Mouse (Mus musculus): Measurements from ENCODE around the gene B4galt1. TPM values are rescaled to one million over a fixed set of nuclear protein-coding genes. Genes with fewer than 3 reads are reported as not detected.

Gene B4galt1
- polyA plus RNA-seq, 1 experiment from 2014 or later, result 14.0 TPM

DNA sequence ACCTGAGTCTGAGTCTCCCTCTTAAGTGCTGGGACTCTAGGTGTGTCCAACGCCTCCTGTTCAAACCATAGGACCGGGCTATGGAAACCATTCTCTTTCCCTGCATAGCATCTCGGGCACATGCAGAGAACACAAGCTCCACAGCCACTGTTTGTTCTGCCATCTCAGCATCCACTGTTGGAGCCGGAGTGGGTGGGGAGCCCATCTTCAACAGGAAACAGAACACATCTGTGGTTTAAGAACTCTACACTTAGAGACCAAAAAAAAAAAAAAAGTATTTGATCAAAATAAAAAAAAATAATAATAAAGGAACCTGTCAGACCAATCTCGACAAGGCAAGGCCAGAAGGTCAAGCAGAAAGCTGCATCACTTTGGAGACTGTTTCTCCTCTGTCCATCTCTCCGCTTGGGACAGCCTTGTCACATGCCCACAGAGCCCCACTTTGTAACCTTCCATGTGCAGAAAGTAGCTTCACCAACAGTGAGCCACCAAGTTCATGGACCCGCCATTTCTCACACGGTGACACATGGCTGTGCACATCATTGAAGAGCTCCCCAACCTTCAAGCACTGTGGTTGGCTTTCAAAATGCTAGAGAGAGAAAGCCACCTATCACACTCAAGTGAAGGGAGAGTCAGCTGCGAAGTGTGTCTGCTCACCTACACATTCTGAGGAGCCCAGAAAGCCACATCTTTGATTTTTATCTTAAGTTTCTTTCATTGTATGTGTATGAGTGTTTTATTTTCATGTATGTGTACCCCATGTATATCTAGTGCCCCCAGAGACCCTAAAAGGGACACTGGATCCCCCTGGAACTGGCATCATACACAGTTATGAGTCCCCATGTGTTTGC lies 20.2 kb downstream of the B4galt1 start:
- H3K4me3 ChIP-seq (replicated peaks), result no peak overlapping the region
- H3K9ac ChIP-seq, result no peak overlapping the region
- H3K4me1 ChIP-seq, result peaks cover 13% of the 10 kb centered on the region
- H3K36me3 ChIP-seq (replicated peaks), result no peaks in the 10 kb centered on the region
- no peak for ATAC-seq (ENCODE audit: low FRiP score)
- H3K27ac ChIP-seq, result no peak overlapping the region
- no peaks in the 10 kb centered on the region for H3K9me3 ChIP-seq
- no peaks in the 10 kb centered on the region for H3K27me3 ChIP-seq
- H3K4me2 ChIP-seq, result no peak overlapping the region
- 95% methylated on average over 9 of the region's 9 CpGs for WGBS

DNA sequence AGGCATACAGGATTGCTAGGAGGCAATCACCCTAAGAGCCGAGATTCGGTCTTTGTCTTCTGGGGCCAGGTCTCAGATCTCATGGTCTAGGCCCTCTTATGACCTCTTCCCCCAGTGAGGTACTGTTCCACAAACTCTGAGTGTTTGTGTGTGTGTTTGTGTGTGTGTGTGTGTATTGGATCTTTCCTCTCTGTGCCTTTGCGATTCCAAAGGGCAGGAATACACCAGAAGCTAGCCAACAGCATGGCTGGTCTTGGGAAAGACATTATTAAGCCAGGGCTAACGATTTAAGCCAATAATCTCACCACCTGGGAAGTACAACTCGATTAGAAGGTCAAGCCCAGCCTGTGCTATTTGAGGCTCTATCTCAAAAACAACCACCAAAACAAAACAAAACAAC lies 23.3 kb downstream of the B4galt1 start:
- no peak overlapping the region for H3K4me3 ChIP-seq (replicated peaks)
- no peak overlapping the region for H3K9ac ChIP-seq
- no peaks in the 10 kb centered on the region for H3K4me1 ChIP-seq
- H3K36me3 ChIP-seq (replicated peaks), result no peaks in the 10 kb centered on the region
- no peaks in the 10 kb centered on the region for H3K9me3 ChIP-seq
- H3K27ac ChIP-seq, result no peak overlapping the region
- no peak for ATAC-seq (ENCODE audit: low FRiP score)
- no peak overlapping the region for H3K4me2 ChIP-seq
- 85% methylated on average over 5 of the region's 5 CpGs for WGBS
- no peaks in the 10 kb centered on the region for H3K27me3 ChIP-seq

DNA sequence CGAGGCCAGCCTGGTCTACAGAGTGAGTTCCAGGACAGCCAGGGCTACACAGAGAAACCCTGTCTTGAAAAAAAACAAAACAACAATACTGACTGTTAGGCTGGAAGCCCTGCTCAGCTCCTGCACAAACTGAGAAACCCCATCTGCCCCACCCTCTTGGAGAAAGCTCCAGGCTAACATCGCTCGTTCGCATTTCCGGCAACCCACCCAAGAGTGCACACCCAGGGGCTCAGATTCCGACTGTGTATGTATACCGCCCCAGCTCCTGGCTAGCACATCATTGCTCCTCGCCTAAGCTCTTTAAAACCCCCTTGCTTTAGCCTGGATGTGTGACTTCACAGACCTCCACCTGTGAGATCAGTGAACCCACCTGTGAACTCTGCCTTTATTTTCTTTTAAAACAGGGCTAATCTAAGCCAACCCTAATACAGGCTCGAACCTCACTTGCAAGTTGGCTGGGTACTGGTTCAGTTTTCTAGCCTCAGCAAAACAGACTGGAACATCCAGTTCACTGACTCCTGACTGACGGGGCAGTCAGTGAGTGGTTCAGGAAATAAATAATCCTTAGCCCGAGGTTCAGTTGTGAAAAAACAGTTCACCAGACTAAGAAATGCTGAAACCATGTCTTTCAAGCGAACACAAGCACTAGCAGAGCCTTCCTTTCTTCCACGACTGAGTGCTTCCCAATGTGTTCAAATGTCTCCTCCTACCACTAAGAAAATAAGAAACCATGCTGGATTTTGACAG lies 24.0 kb downstream of the B4galt1 start:
- no peaks in the 10 kb centered on the region for H3K36me3 ChIP-seq (replicated peaks)
- no peak overlapping the region for H3K9ac ChIP-seq
- 84% methylated on average over 13 of the region's 13 CpGs for WGBS
- H3K9me3 ChIP-seq, result no peaks in the 10 kb centered on the region
- no peak overlapping the region for H3K27ac ChIP-seq
- no peaks in the 10 kb centered on the region for H3K4me1 ChIP-seq
- no peak for ATAC-seq (ENCODE audit: low FRiP score)
- H3K4me2 ChIP-seq, result no peak overlapping the region
- H3K27me3 ChIP-seq, result no peaks in the 10 kb centered on the region
- H3K4me3 ChIP-seq (replicated peaks), result no peak overlapping the region

DNA sequence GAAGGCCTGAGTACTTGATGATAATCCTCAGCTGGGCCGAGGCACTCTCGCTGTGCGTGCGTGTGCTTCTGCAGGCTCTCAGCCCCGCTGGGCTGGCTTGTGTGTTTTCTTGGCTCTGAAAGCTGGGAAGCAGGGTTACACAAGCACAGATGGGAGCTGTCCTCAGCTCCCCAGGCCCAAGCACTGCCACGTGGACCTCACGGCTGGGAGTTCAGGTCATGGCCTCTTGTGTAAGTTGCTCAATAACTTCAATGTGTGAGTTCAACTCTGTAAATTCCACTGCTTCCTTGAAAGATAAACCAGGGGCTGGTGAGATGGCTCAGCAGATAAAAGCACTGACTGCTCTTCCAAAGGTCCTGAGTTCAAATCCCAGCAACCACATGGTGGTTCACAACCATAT lies 24.9 kb downstream of the B4galt1 start:
- Histone ChIP-seq H3K27ac (no peak overlapping the region), H3K27me3 (no peaks in the 10 kb centered on the region), H3K9me3 (no peaks in the 10 kb centered on the region), H3K4me3 (replicated peaks) (no peak overlapping the region), H3K9ac (no peak overlapping the region), H3K36me3 (replicated peaks) (no peaks in the 10 kb centered on the region), H3K4me1 (no peaks in the 10 kb centered on the region), H3K4me2 (no peak overlapping the region)
- 86% methylated on average over 7 of the region's 7 CpGs for WGBS
- ATAC-seq (ENCODE audit: low FRiP score), result no peak

DNA sequence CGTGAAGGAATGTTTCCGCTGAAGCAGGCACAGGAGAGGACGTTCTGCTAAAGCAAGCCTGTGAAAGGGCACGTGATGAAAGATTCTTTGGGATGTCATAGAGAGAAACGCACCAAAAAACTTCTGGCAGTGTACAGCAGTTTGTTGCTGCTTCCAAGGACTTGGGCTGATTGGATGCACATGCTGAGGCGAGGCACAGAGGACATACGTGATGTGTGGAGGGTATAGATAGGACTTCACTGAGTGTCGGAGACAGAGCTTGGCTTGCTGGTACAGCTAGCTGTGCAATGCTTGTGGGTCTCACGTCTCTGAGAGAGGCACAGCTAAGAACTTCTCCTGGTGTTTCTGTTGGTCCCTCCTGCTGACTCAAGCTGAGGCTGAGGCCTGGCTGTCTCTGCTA lies 25.9 kb downstream of the B4galt1 start:
- no peak overlapping the region for H3K4me2 ChIP-seq
- no peak overlapping the region for H3K4me3 ChIP-seq (replicated peaks)
- no peak overlapping the region for H3K27ac ChIP-seq
- no peak overlapping the region for H3K9ac ChIP-seq
- no peaks in the 10 kb centered on the region for H3K27me3 ChIP-seq
- no peaks in the 10 kb centered on the region for H3K4me1 ChIP-seq
- H3K36me3 ChIP-seq (replicated peaks), result no peaks in the 10 kb centered on the region
- ATAC-seq (ENCODE audit: low FRiP score), result no peak
- H3K9me3 ChIP-seq, result no peaks in the 10 kb centered on the region
- WGBS, result 92% methylated on average over 9 of the region's 9 CpGs

DNA sequence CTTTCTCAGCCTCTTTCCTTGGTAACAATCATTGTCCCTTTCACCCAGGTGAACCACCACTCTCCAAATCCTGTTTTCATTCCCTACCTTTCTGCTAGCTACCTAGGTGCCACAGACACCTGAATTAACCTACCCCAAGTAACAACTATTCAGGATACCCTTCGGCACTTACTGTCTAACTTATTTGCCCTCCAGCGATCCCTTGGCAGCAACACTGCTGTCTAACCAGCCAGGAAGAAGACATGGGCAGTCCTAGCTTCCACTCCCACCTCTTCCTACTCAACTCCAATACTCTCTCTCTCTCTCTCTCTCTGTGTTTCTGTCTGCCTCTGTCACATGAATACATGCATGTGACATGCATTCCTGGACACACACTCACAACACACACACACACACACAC lies 27.0 kb downstream of the B4galt1 start:
- H3K27me3 ChIP-seq, result no peaks in the 10 kb centered on the region
- no peak overlapping the region for H3K27ac ChIP-seq
- no peaks in the 10 kb centered on the region for H3K4me1 ChIP-seq
- H3K9me3 ChIP-seq, result no peaks in the 10 kb centered on the region
- no peak overlapping the region for H3K9ac ChIP-seq
- no peak for ATAC-seq (ENCODE audit: low FRiP score)
- H3K4me3 ChIP-seq (replicated peaks), result no peak overlapping the region
- WGBS, result 95% methylated on average over 2 of the region's 2 CpGs
- no peaks in the 10 kb centered on the region for H3K36me3 ChIP-seq (replicated peaks)
- no peak overlapping the region for H3K4me2 ChIP-seq

DNA sequence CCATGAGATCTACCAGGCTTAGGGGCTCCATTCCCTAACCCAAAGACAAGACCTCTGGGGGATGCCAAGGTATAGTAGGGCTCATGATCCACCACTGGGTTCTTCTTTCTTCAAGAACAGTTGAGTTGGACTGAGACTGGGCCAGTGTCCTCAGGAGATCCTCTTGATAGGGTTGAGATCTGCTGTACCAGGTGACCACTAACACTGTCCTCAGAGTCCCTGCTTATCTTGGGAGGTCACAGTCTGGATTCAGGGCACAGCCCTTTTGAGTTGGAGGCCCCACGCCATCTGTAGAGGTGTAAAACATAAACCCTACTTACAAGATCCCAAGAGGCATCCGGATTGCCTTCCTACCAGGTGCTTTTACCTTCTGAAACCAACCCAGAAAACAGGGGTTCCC lies 27.8 kb downstream of the B4galt1 start:
- Histone ChIP-seq H3K9ac (no peak overlapping the region), H3K4me2 (no peak overlapping the region), H3K4me1 (no peaks in the 10 kb centered on the region), H3K4me3 (replicated peaks) (no peak overlapping the region), H3K36me3 (replicated peaks) (no peaks in the 10 kb centered on the region), H3K27ac (no peak overlapping the region), H3K9me3 (no peaks in the 10 kb centered on the region), H3K27me3 (no peaks in the 10 kb centered on the region)
- no peak for ATAC-seq (ENCODE audit: low FRiP score)
- WGBS, result 97% methylated on average over 2 of the region's 2 CpGs

DNA sequence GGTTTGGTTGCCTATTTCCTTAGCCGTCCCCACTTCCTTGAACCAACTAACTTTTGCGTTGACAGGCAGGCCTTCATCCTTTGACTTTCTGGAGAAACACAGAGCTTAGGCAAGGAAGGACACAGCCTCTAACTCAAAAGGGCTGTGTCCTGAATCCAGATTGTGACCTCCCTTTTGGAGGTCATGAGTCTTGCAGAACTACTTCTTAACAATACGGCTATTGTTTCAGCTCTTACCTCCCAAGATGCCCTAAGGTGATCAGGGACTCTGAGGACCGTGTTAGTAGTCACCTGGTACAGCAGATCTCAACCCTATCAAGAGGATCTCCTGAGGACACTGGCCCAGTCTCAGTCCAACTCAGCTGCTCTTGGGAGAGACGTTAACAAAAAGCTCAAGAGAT lies 28.7 kb downstream of the B4galt1 start:
- Histone ChIP-seq H3K4me2 (no peak overlapping the region), H3K9ac (no peak overlapping the region), H3K27ac (no peak overlapping the region), H3K4me1 (no peaks in the 10 kb centered on the region), H3K36me3 (replicated peaks) (no peaks in the 10 kb centered on the region), H3K4me3 (replicated peaks) (no peak overlapping the region), H3K9me3 (no peaks in the 10 kb centered on the region), H3K27me3 (no peaks in the 10 kb centered on the region)
- ATAC-seq (ENCODE audit: low FRiP score), result no peak
- 78% methylated on average over 5 of the region's 5 CpGs for WGBS

DNA sequence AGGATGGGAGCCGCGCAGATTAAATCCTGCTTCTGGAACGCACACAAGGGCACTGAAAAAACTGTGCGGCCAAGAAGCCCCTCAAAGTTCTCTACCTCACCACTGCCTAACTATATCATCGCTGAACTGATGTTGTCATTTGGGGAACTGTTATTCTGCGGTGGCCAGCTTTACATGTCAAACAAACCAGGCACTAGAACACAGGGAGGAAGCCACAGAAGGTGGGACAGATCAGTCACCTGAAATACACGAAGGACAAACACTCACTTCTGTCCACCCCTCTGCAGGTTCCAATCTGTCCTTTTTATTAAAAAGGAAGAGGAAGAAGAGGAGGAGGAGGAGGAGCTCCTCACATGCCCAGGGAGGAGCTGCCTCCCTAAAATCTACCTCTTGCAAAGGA lies 29.3 kb downstream of the B4galt1 start:
- Histone ChIP-seq H3K9me3 (no peaks in the 10 kb centered on the region), H3K27ac (no peak overlapping the region), H3K4me3 (replicated peaks) (no peak overlapping the region), H3K4me2 (no peak overlapping the region), H3K9ac (no peak overlapping the region), H3K4me1 (no peaks in the 10 kb centered on the region), H3K27me3 (no peaks in the 10 kb centered on the region), H3K36me3 (replicated peaks) (no peaks in the 10 kb centered on the region)
- 96% methylated on average over 7 of the region's 7 CpGs for WGBS
- ATAC-seq (ENCODE audit: low FRiP score), result no peak

DNA sequence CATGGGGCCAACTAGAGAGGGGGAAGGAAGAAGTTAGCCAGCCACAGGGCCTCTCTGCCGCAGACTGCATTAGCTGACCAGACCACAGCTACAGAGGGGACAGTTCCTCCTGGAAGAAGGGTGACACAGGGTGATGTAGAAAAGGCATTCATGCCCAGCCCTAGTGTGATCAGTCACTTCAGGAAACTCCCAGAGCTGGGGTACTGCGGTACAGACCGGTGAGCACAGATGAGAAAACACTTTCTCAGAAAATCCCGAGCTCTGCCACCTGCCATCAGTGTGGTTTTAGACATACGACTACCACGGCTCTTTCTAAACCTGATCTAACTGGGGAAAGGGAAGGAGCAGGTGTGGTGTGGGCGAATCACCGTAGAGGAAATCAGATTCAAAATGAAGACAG lies 30.1 kb downstream of the B4galt1 start:
- H3K9me3 ChIP-seq, result no peaks in the 10 kb centered on the region
- H3K36me3 ChIP-seq (replicated peaks), result no peaks in the 10 kb centered on the region
- H3K4me1 ChIP-seq, result no peaks in the 10 kb centered on the region
- no peak overlapping the region for H3K9ac ChIP-seq
- no peak for ATAC-seq (ENCODE audit: low FRiP score)
- no peak overlapping the region for H3K27ac ChIP-seq
- no peak overlapping the region for H3K4me2 ChIP-seq
- 80% methylated on average over 8 of the region's 8 CpGs for WGBS
- H3K27me3 ChIP-seq, result no peaks in the 10 kb centered on the region
- no peak overlapping the region for H3K4me3 ChIP-seq (replicated peaks)

DNA sequence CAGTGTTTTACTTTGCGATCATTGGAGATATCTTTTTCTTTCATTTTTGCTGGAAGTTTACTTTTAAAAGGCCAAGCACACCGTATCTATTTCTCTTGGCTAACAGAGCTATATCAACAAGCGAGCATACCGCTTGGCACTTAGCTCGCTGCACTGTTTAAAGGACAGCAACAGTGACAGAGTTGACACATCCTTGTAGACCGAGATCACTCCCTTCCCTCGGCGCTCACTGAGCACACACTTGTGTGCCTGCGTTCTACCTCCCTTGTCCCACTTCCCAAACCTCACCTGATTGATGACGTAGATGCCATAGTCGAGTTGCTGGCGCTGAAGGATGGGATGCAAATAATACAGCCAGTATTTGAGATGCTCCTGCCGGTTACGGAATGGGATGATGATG lies 30.7 kb downstream of the B4galt1 start:
- Histone ChIP-seq H3K4me3 (replicated peaks) (no peak overlapping the region), H3K9ac (no peak overlapping the region), H3K4me2 (no peak overlapping the region), H3K36me3 (replicated peaks) (no peaks in the 10 kb centered on the region), H3K27ac (no peak overlapping the region), H3K27me3 (no peaks in the 10 kb centered on the region), H3K9me3 (no peaks in the 10 kb centered on the region), H3K4me1 (no peaks in the 10 kb centered on the region)
- ATAC-seq (ENCODE audit: low FRiP score), result no peak
- WGBS, result 93% methylated on average over 14 of the region's 14 CpGs

DNA sequence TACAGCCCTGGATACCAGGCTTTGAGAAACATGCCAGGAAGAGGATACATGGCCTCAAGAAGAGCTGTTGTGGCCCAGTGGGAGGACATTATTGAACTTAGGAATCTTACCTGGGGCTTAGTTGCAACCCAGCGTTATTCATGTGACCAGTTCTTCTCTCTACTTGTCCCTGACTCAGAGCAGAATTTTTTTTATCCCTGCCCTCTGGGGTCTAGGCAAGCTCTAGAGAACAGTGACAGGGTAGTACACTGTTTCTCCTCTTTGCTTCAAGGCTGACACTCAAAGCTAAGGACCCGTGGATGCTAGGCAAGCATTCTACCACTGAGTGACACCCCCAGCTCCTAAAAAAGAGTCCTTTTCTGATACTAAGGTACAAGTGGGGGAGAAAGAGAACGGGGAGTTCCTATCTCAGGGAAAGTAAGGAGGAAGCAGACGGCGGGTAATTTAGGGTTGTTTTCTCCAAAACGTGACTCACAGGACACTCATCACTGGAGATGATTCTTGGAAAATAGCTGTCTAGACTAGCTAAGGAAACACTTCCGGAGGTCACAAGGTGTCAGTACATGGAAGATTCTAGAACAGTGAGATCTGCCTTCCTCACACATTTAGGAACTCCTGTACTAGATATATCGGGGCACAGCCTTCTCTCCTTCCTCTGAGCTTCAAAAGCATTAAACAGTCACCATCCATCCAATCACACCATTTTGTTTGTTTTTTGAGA lies 32.3 kb downstream of the B4galt1 start:
- H3K4me3 ChIP-seq (replicated peaks), result no peak overlapping the region
- H3K4me2 ChIP-seq, result no peak overlapping the region
- H3K9ac ChIP-seq, result no peak overlapping the region
- no peaks in the 10 kb centered on the region for H3K4me1 ChIP-seq
- WGBS, result 90% methylated on average over 8 of the region's 8 CpGs
- no peak overlapping the region for H3K27ac ChIP-seq
- H3K27me3 ChIP-seq, result no peaks in the 10 kb centered on the region
- H3K9me3 ChIP-seq, result no peaks in the 10 kb centered on the region
- no peak for ATAC-seq (ENCODE audit: low FRiP score)
- no peaks in the 10 kb centered on the region for H3K36me3 ChIP-seq (replicated peaks)
